Mouse (Mus musculus): ENCODE measurements around the gene Hbb-bh1. TPM values are rescaled to one million over a fixed set of nuclear protein-coding genes. Genes with fewer than 3 reads are reported as not detected.
"Not testable (repeated sequence)": the region's sequence is repeated elsewhere in the genome, so short reads cannot be mapped to it uniquely, and the experiment has no call there.

Gene Hbb-bh1
- polyA plus RNA-seq, 1 experiment = not detected

DNA sequence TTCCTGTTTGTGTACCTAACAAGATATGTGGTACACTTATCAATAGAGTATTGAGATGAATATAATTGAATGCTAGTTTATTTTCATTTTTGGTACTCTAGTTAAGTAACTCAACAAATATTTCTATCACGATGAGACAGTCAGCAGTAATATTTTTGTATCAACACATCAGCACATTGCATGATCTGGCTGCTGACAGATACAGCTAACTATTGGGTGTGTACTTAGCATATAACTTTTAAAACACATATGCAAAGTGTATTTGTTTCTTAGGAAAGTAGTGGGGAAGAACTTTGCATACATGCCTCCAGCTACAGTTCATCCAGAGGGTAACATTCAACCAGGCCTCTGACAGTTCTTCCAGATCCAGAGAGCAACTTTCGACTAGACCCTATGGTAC lies 18.4 kb downstream of the Hbb-bh1 start:
- no peak overlapping the region for H3K27ac ChIP-seq (ENCODE audit: insufficient read depth, low read length)
- TF ChIP-seq POLR2A (IDR thresholded peaks at IDR 0.05; ENCODE audit: insufficient read depth, low read length) = no peak
- no peak for TF ChIP-seq CTCF (IDR thresholded peaks at IDR 0.05; ENCODE audit: low read depth, low read length)
- TF ChIP-seq EP300 (IDR thresholded peaks at IDR 0.05; ENCODE audit: insufficient read depth, low read depth, low read length) = no peak
- H3K9me3 ChIP-seq (replicated peaks; ENCODE audit: control insufficient read depth, insufficient read depth, low read length, poor library complexity, severe bottlenecking) = no peaks in the 10 kb centered on the region
- no peak overlapping the region for H3K4me3 ChIP-seq (ENCODE audit: low read depth, low read length)
- H3K27me3 ChIP-seq (ENCODE audit: control insufficient read depth, insufficient read depth, low read length, poor library complexity, severe bottlenecking) = no peaks in the 10 kb centered on the region
- no peaks in the 10 kb centered on the region for H3K4me1 ChIP-seq (ENCODE audit: control insufficient read depth, insufficient read depth, low read length)
- no peak overlapping the region for H3K9ac ChIP-seq (ENCODE audit: low read depth, poor library complexity, severe bottlenecking)
- H3K36me3 ChIP-seq (ENCODE audit: control insufficient read depth, insufficient read depth, low read length, poor library complexity, severe bottlenecking) = no peaks in the 10 kb centered on the region

DNA sequence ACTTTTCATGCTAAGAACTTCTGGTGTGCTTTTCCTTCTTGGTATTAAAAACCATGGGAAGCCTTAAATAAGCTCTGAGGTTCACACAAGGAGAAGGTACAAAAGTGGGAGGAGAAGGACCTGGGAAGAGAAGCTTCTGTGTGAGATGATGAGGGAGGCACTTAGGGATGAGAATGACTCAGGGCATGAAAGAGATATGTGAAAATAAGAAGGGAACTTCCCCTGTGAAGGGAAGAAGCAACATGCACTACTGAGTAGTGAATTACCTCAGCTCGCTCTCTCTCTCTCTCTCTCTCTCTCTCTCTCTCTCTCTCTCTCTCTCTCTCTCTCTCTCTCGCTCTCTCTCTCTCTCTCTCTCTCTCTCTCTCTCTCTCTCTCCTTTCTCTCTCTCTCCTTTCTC lies 27.9 kb downstream of the Hbb-bh1 start:
- H3K36me3 ChIP-seq (ENCODE audit: control insufficient read depth, insufficient read depth, low read length, poor library complexity, severe bottlenecking); H3K4me3 ChIP-seq (ENCODE audit: low read depth, low read length); H3K27me3 ChIP-seq (ENCODE audit: control insufficient read depth, insufficient read depth, low read length, poor library complexity, severe bottlenecking); H3K4me1 ChIP-seq (ENCODE audit: control insufficient read depth, insufficient read depth, low read length); H3K9ac ChIP-seq (ENCODE audit: low read depth, poor library complexity, severe bottlenecking); H3K27ac ChIP-seq (ENCODE audit: insufficient read depth, low read length); H3K9me3 ChIP-seq (replicated peaks; ENCODE audit: control insufficient read depth, insufficient read depth, low read length, poor library complexity, severe bottlenecking): not testable (repeated sequence)

- Histone ChIP-seq H3K4me1 (ENCODE audit: control insufficient read depth, insufficient read depth, low read length) (no peaks in the 10 kb centered on the region), H3K36me3 (ENCODE audit: control insufficient read depth, insufficient read depth, low read length, poor library complexity, severe bottlenecking) (no peaks in the 10 kb centered on the region), H3K9me3 (replicated peaks; ENCODE audit: control insufficient read depth, insufficient read depth, low read length, poor library complexity, severe bottlenecking) (no peaks in the 10 kb centered on the region), H3K4me3 (ENCODE audit: low read depth, low read length) (no peak within 1 kb of the TSS), H3K9ac (ENCODE audit: low read depth, poor library complexity, severe bottlenecking) (no peak within 1 kb of the TSS), H3K27me3 (ENCODE audit: control insufficient read depth, insufficient read depth, low read length, poor library complexity, severe bottlenecking) (no peaks in the 10 kb centered on the region), H3K27ac (ENCODE audit: insufficient read depth, low read length) (no peak within 1 kb of the TSS)
- TF ChIP-seq CTCF (IDR thresholded peaks at IDR 0.05; ENCODE audit: low read depth, low read length) (no peak), EP300 (IDR thresholded peaks at IDR 0.05; ENCODE audit: insufficient read depth, low read depth, low read length) (no peak), POLR2A (IDR thresholded peaks at IDR 0.05; ENCODE audit: insufficient read depth, low read length) (no peak)
Measured at GRCm38 (mm10) chr7:103813766-103814165, 29.2 kb downstream of the Hbb-bh1 start, which contains the start of gene Hbb-bt. Hbb-bt (minus strand) TSS chr7:103813996.

GRCm38 (mm10) chr7:103813152-103813551 lies 29.8 kb downstream of the Hbb-bh1 start:
- not testable (repeated sequence) for H3K9ac ChIP-seq (ENCODE audit: low read depth, poor library complexity, severe bottlenecking); H3K27me3 ChIP-seq (ENCODE audit: control insufficient read depth, insufficient read depth, low read length, poor library complexity, severe bottlenecking); H3K4me3 ChIP-seq (ENCODE audit: low read depth, low read length); H3K27ac ChIP-seq (ENCODE audit: insufficient read depth, low read length); H3K4me1 ChIP-seq (ENCODE audit: control insufficient read depth, insufficient read depth, low read length); H3K36me3 ChIP-seq (ENCODE audit: control insufficient read depth, insufficient read depth, low read length, poor library complexity, severe bottlenecking); H3K9me3 ChIP-seq (replicated peaks; ENCODE audit: control insufficient read depth, insufficient read depth, low read length, poor library complexity, severe bottlenecking)

DNA sequence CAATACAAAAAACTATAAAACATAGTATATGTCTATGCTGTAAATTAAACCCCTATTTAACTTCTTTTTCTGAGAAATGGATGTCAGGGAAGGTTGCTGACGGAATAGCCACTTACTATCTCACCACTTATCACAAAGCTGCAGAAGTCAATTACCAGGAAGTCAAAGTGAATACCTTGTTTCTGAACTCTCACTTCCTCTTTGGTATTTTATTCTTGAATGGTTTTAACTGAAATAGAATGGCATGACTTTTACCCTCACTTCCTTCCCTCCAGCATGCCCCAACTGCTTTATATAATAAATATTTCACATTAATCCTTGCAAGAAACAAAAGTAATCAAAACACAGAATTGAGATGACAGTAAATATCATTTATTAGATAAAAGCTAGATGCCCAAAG lies 30.8 kb downstream of the Hbb-bh1 start:
- H3K4me3 ChIP-seq (ENCODE audit: low read depth, low read length) = no peak overlapping the region
- no peaks in the 10 kb centered on the region for H3K36me3 ChIP-seq (ENCODE audit: control insufficient read depth, insufficient read depth, low read length, poor library complexity, severe bottlenecking)
- H3K4me1 ChIP-seq (ENCODE audit: control insufficient read depth, insufficient read depth, low read length) = no peaks in the 10 kb centered on the region
- no peak overlapping the region for H3K9ac ChIP-seq (ENCODE audit: low read depth, poor library complexity, severe bottlenecking)
- no peaks in the 10 kb centered on the region for H3K9me3 ChIP-seq (replicated peaks; ENCODE audit: control insufficient read depth, insufficient read depth, low read length, poor library complexity, severe bottlenecking)
- no peak overlapping the region for H3K27ac ChIP-seq (ENCODE audit: insufficient read depth, low read length)
- H3K27me3 ChIP-seq (ENCODE audit: control insufficient read depth, insufficient read depth, low read length, poor library complexity, severe bottlenecking) = no peaks in the 10 kb centered on the region
- no peak for TF ChIP-seq EP300 (IDR thresholded peaks at IDR 0.05; ENCODE audit: insufficient read depth, low read depth, low read length)

- Histone ChIP-seq H3K4me3 (ENCODE audit: low read depth, low read length) (no peak overlapping the region), H3K9me3 (replicated peaks; ENCODE audit: control insufficient read depth, insufficient read depth, low read length, poor library complexity, severe bottlenecking) (no peaks in the 10 kb centered on the region), H3K36me3 (ENCODE audit: control insufficient read depth, insufficient read depth, low read length, poor library complexity, severe bottlenecking) (no peaks in the 10 kb centered on the region), H3K27ac (ENCODE audit: insufficient read depth, low read length) (no peak overlapping the region), H3K27me3 (ENCODE audit: control insufficient read depth, insufficient read depth, low read length, poor library complexity, severe bottlenecking) (no peaks in the 10 kb centered on the region), H3K9ac (ENCODE audit: low read depth, poor library complexity, severe bottlenecking) (no peak overlapping the region), H3K4me1 (ENCODE audit: control insufficient read depth, insufficient read depth, low read length) (no peaks in the 10 kb centered on the region)
- TF ChIP-seq EP300 (IDR thresholded peaks at IDR 0.05; ENCODE audit: insufficient read depth, low read depth, low read length) (no peak), POLR2A (IDR thresholded peaks at IDR 0.05; ENCODE audit: insufficient read depth, low read length) (no peak), CTCF (IDR thresholded peaks at IDR 0.05; ENCODE audit: low read depth, low read length) (no peak)
Measured at GRCm38 (mm10) chr7:103811223-103811845, 31.6 kb downstream of the Hbb-bh1 start.

Measured in ES-Bruce4 (cell line).